Mouse (Mus musculus) liver, embryonic 14.5 days (tissue): ENCODE measurements around the gene Col23a1. TPM values are rescaled to one million over a fixed set of nuclear protein-coding genes. Genes with fewer than 3 reads are reported as not detected.

Experiments used
- ATAC-seq: fragments of 200-750 bp; cut with Nextera tagmentation; 2 replicates; pipeline ENCODE4 v1.8.0; 2017; ENCODE audit warnings: moderate number of reproducible peaks, mild to moderate bottlenecking, moderate library complexity; ENCODE audit not compliant: insufficient read depth
- DNase-seq, 3 experiments: peaks; one replicate each; pipeline ENCODE4 v3.0.0-alpha.2; 2012 to 2013; ENCODE audit warnings: low read depth in 3 of 3, low spot score in 3 of 3
- H3K27ac ChIP-seq: fragments of 300-500 bp; sonication (generic); 2 replicates; pipeline ENCODE4 v1.5.1; 2014; ENCODE audit warnings: moderate library complexity, mild to moderate bottlenecking, control low read depth, inconsistent platforms
- H3K27me3 ChIP-seq: fragments of 300-500 bp; sonication (generic); 2 replicates; pipeline ENCODE4 v1.6.1; 2014; ENCODE audit warnings: mild to moderate bottlenecking, low read length, moderate library complexity; ENCODE audit not compliant: control insufficient read depth, insufficient read depth
- H3K36me3 ChIP-seq: fragments of 300-500 bp; sonication (generic); replicated peaks from 2 replicates; pipeline ENCODE4 v1.6.1; 2014; ENCODE audit warnings: low read depth; ENCODE audit not compliant: control insufficient read depth, insufficient read depth
- H3K4me1 ChIP-seq, 2 experiments: fragments of 200-500 bp in 1 of 2; fragments of 300-500 bp in 1 of 2; sonication (generic) in 1 of 2; replicated peaks; 2 replicates each; pipeline ENCODE4 v1.6.1; 2012 to 2014; ENCODE audit warnings: antibody characterized with exemption in 1 of 2, inconsistent platforms in 1 of 2, low read length in 1 of 2; ENCODE audit not compliant: control insufficient read depth in 2 of 2, insufficient read depth in 2 of 2
- H3K4me2 ChIP-seq: fragments of 300-500 bp; sonication (generic); 2 replicates; pipeline ENCODE4 v1.6.1; 2014; ENCODE audit warnings: low read depth, mild to moderate bottlenecking, control low read depth, moderate library complexity
- H3K4me3 ChIP-seq, 2 experiments: fragments of 200-500 bp in 1 of 2; fragments of 300-500 bp in 1 of 2; sonication (generic) in 1 of 2; 2 replicates each; pipeline ENCODE4 v1.5.1; 2012 to 2014; ENCODE audit warnings: low read depth in 2 of 2, low read length in 2 of 2, mild to moderate bottlenecking in 2 of 2, control low read depth in 1 of 2, inconsistent platforms in 1 of 2, moderate library complexity in 1 of 2; ENCODE audit not compliant: insufficient read depth in 1 of 2
- H3K9ac ChIP-seq: fragments of 300-500 bp; sonication (generic); replicated peaks from 2 replicates; pipeline ENCODE4 v1.6.1; 2014; ENCODE audit warnings: mild to moderate bottlenecking, control low read depth, moderate library complexity
- H3K9me3 ChIP-seq: fragments of 300-500 bp; sonication (generic); 2 replicates; pipeline ENCODE4 v1.6.1; 2016; ENCODE audit warnings: low read length, mixed read lengths; ENCODE audit not compliant: control insufficient read depth
- CTCF ChIP-seq: IDR thresholded peaks from 2 replicates; pipeline ENCODE4 v1.5.1; 2016; ENCODE audit warnings: antibody characterized with exemption, low read depth, control low read depth
- EP300 ChIP-seq: IDR thresholded peaks from 2 replicates; pipeline ENCODE4 v1.6.1; 2016; ENCODE audit warnings: antibody characterized with exemption, low read depth
- WGBS: fragments of 180-500 bp; shearing (Covaris S2); extraction: QIAGEN DNeasy Blood & Tissue Kit; methylation state at CpG from one replicate; pipeline ENCODE4 v1.1.7; 2014; ENCODE audit not compliant: insufficient replicate concordance; 5-methylcytosine and 5-hydroxymethylcytosine counted together
- polyA plus RNA-seq, 2 experiments: library from polyadenylated mRNA; depleted of rRNA in 1 of 2; stranded (reverse) in 1 of 2; unstranded in 1 of 2; fragments of >200 nt; fragmentation: Nextera tagmentation in 1 of 2; extraction: Ambion mirVana in 1 of 2; gene quantifications; 2 replicates each; pipeline versions ENCODE4 v1.2.1 to v1.2.3; 2012 to 2014

The Col23a1 gene
- polyA plus RNA-seq, 2 experiments = 0.11 to 0.19 TPM

DNA sequence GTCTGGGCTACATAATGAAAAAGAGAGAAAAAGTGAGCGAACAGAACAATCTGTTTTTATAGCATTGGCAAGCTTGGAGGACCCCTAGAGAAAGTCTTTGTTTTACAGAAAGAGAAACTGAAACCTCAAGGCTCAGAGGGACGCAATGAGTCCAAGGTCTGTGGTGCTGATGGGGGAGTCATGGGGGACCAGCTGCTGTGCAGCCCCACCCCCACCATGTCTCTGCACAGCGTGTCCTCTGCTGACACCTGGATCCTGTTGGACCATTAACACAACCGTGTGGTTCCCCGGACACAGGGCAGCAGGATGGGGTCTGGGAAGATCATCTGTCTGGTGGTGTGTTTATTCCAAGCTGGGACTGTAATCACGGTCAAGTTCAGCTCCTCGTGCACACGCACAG lies 142.2 kb downstream of the Col23a1 start:
- TF ChIP-seq EP300 (no peak), CTCF (no peak)
- ATAC-seq (no peak), DNase-seq (no peak)
- Histone ChIP-seq H3K4me3 (no peak overlapping the region), H3K4me2 (no peak overlapping the region), H3K36me3 (no peaks in the 10 kb centered on the region), H3K4me1 (peaks cover 15 to 18% of the 10 kb centered on the region in 2 experiments), H3K9ac (no peak overlapping the region), H3K27ac (no peak overlapping the region), H3K27me3 (no peaks in the 10 kb centered on the region), H3K9me3 (no peaks in the 10 kb centered on the region; the same call in 1 of the 2 replicates)
- WGBS = 79% methylated on average over 8 of the region's 8 CpGs

DNA sequence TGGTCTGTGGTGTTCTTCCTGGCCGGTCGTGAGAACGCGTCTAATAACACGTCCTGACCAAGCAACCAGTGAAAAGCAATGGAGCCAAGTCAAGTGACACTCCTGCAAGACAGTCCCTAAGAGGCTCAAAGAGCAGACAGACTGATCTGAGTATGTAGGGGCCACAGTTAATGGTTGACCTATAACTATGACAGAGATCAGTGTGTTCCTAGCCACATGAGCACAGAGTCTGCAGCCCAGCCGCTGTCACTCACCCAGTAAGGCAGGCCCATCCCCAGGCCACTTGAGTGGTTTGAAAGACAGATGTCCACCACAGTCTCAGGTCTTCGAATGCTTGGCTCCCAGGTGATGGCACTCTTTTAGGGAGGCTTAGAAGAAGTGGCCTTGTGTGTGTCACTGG lies 152.3 kb downstream of the Col23a1 start:
- Histone ChIP-seq H3K4me3 (no peak overlapping the region), H3K27ac (no peak overlapping the region), H3K36me3 (no peaks in the 10 kb centered on the region), H3K9ac (no peak overlapping the region), H3K27me3 (no peaks in the 10 kb centered on the region), H3K4me2 (no peak overlapping the region), H3K9me3 (no peaks in the 10 kb centered on the region; the same call in 1 of the 2 replicates), H3K4me1 (peaks cover 37 to 41% of the 10 kb centered on the region in 2 experiments)
- DNase-seq (no peak), ATAC-seq (no peak)
- TF ChIP-seq CTCF (no peak), EP300 (no peak)
- 94% methylated on average over 7 of the region's 7 CpGs for WGBS

GRCm38 (mm10) chr11:51442599-51442998 lies 152.9 kb downstream of the Col23a1 start:
- WGBS = 83% methylated on average over 8 of the region's 8 CpGs
- no peak overlapping the region for H3K9ac ChIP-seq
- no peak for DNase-seq

DNA sequence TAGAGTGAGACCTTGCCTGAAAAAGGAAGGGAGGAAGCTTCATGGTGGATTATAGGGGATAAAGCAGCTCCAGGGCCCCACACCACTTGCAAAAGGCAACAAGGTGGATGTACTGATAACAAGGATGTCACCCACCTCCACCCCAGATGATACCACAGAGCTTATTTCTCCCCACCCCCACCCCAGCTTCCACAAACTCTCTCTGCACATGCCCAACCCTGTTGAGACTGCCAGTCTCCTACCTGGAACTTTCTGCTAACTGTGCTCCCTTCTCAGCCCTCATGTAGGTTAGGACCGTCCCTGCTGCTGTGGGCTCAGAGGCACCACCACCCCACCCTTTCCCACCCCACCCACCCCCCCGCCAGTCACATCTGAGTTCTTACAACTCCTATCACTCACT lies 154.1 kb downstream of the Col23a1 start:
- H3K27ac ChIP-seq = peak overlapping the region; percentile 89
- 19% methylated on average over 2 of the region's 2 CpGs for WGBS
- H3K27me3 ChIP-seq = no peaks in the 10 kb centered on the region
- H3K4me3 ChIP-seq = peak overlapping the region in 1 of 2 experiments; percentile 23; a peak in 2 of 4 replicates
- DNase-seq (peak; percentile 66 to 69 (median 68)), ATAC-seq (peak; percentile 93)
- H3K9me3 ChIP-seq = no peaks in the 10 kb centered on the region
- no peaks in the 10 kb centered on the region for H3K36me3 ChIP-seq
- peak overlapping the region; percentile 66 for H3K4me2 ChIP-seq
- H3K9ac ChIP-seq = peak overlapping the region; percentile 63
- H3K4me1 ChIP-seq = peaks cover 37 to 43% of the 10 kb centered on the region in 2 experiments
- TF ChIP-seq EP300 = peak; percentile 91
- TF ChIP-seq CTCF = no peak

More at GRCm38 (mm10) chr11:51442599-51442998, 152.9 kb downstream of the Col23a1 start:
- Histone ChIP-seq H3K27ac (peak overlapping the region; percentile 89), H3K4me3 (no peak overlapping the region), H3K27me3 (no peaks in the 10 kb centered on the region), H3K4me1 (peaks cover 37 to 43% of the 10 kb centered on the region in 2 experiments), H3K9me3 (no peaks in the 10 kb centered on the region), H3K4me2 (no peak overlapping the region), H3K36me3 (no peaks in the 10 kb centered on the region)
- ATAC-seq = no peak
- TF ChIP-seq EP300 (no peak), CTCF (no peak)

- H3K4me2 ChIP-seq = peak overlapping the region; percentile 66
- ATAC-seq (no peak), DNase-seq (no peak)
- H3K9ac ChIP-seq = peak overlapping the region; percentile 58
- H3K4me1 ChIP-seq = peaks cover 37 to 43% of the 10 kb centered on the region in 2 experiments
- no peak for TF ChIP-seq EP300
- TF ChIP-seq CTCF = no peak
- no peak overlapping the region for H3K4me3 ChIP-seq
- no peaks in the 10 kb centered on the region for H3K9me3 ChIP-seq
- WGBS = 73% methylated on average over 7 of the region's 7 CpGs
- H3K27me3 ChIP-seq = no peaks in the 10 kb centered on the region
- H3K27ac ChIP-seq = peak overlapping the region; percentile 89
- H3K36me3 ChIP-seq = no peaks in the 10 kb centered on the region
Measured at GRCm38 (mm10) chr11:51444649-51445048, 154.9 kb downstream of the Col23a1 start.
